ENCODE assay signal across 8 mouse cellular contexts in the genomic region with DNA sequence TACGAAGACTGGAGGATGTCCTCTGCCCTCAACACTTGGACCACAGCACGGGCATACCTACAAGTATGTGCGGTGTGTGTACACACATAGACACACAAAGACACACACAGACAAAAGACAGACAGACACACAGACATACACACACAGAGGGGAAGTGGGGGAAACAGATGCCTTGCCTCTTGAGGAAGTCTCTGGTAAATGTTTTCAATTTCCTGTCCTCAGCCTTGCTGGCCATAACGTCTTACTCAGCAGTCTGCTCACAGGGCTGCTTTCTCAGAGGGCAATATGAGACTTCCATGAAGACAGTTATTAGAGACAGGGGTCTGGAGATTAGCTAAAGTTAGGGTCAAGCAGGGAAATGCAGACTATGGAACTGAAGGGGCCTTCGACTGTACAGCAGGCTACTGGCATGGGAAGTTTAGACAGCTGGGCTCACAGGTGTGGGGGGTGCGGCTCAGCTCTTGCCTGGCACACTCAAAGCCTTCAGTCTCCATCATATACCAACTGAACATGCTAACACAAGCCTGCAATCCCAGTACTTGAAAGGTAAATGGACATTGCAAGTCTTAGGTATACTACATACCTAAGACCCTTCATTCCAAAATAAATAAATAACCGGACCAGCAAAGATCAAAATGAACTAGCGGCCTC.
A peak's percentile ranks its signal among the peaks of the same experiment; 100 is the strongest.
DNase-seq lines count a peak whose midpoint lies in the region; ATAC-seq and TF ChIP-seq lines count a peak whose summit lies in the region.

No protein-coding gene starts in this region.

- H3K27ac ChIP-seq in midbrain, embryonic 10.5 days (replicated peaks) = peak overlapping the region; percentile 73
- no peak overlapping the region for H3K27ac ChIP-seq in midbrain, postnatal 0 days (ENCODE audit: low read depth, low read length)
- peak overlapping the region; percentile 72; the same call in 1 of the 2 replicates for H3K27ac ChIP-seq in limb, embryonic 10.5 days

- intact Hi-C loops in gastrocnemius, postnatal 14 days (cut with DNase I; ENCODE audit: low total_unique reads) = no loop called here

- ATAC-seq in midbrain, postnatal 0 days (ENCODE audit: low FRiP score) = no peak

- peaks cover 88% of the 10 kb centered on the region for H3K4me1 ChIP-seq in midbrain, embryonic 10.5 days
- H3K4me1 ChIP-seq in midbrain, postnatal 0 days (ENCODE audit: insufficient read depth, low read length) = peaks cover 39% of the 10 kb centered on the region
- peaks cover 52% of the 10 kb centered on the region for H3K4me1 ChIP-seq in limb, embryonic 10.5 days

- no peaks in the 10 kb centered on the region for H3K27me3 ChIP-seq in midbrain, embryonic 10.5 days (ENCODE audit: low read depth, poor library complexity, severe bottlenecking)
- no peaks in the 10 kb centered on the region for H3K27me3 ChIP-seq in midbrain, postnatal 0 days (ENCODE audit: insufficient read depth, low read length)
- H3K27me3 ChIP-seq in limb, embryonic 10.5 days (ENCODE audit: low read depth, poor library complexity, severe bottlenecking) = no peaks in the 10 kb centered on the region

- no peak overlapping the region for H3K4me3 ChIP-seq in midbrain, embryonic 10.5 days
- H3K4me3 ChIP-seq in midbrain, postnatal 0 days (ENCODE audit: low read depth, low read length) = no peak overlapping the region
- H3K4me3 ChIP-seq in limb, embryonic 10.5 days = no peak overlapping the region

- no peaks in the 10 kb centered on the region for H3K9me3 ChIP-seq in midbrain, embryonic 10.5 days (replicated peaks)
- H3K9me3 ChIP-seq in midbrain, postnatal 0 days (ENCODE audit: low read length) = no peaks in the 10 kb centered on the region
- no peaks in the 10 kb centered on the region for H3K9me3 ChIP-seq in limb, embryonic 10.5 days (replicated peaks)

- H3K4me2 ChIP-seq in midbrain, postnatal 0 days (ENCODE audit: low read depth, low read length, poor library complexity, severe bottlenecking) = no peak overlapping the region

- TF ChIP-seq CTCF in midbrain, postnatal 0 days (IDR thresholded peaks at IDR 0.05) = no peak

- H3K36me3 ChIP-seq in midbrain, embryonic 10.5 days = 0 out of 2 replicates have a peak, but pooled peaks cover 2% of the 10 kb centered on the region
- H3K36me3 ChIP-seq in midbrain, postnatal 0 days (ENCODE audit: insufficient read depth, low read length) = no peaks in the 10 kb centered on the region
- no peaks in the 10 kb centered on the region for H3K36me3 ChIP-seq in limb, embryonic 10.5 days

- H3K9ac ChIP-seq in midbrain, postnatal 0 days (replicated peaks; ENCODE audit: low read length, poor library complexity, severe bottlenecking) = no peak overlapping the region

- 70% methylated on average over 8 of the region's 8 CpGs for WGBS in midbrain, embryonic 10.5 days
- 62% methylated on average over 8 of the region's 8 CpGs for WGBS in midbrain, postnatal 0 days
- WGBS in limb, embryonic 10.5 days = 73% methylated on average over 8 of the region's 8 CpGs

- peak; percentile 47 for DNase-seq in embryo, embryonic 11 days
- DNase-seq in embryo, embryonic 9.5 days (ENCODE audit: extremely low spot score) = no peak
- DNase-seq in midbrain, embryonic 10.5 days (ENCODE audit: low spot score) = no peak
- no peak for DNase-seq in midbrain, postnatal 0 days (ENCODE audit: low spot score)
- DNase-seq in limb, embryonic 10.5 days (ENCODE audit: low spot score) = no peak
- peak; percentile 37 for DNase-seq in thymus, postnatal 25 days
- no peak for DNase-seq in gastrocnemius, postnatal 14 days
- no peak for DNase-seq in layer of hippocampus, adult 9-10 months (ENCODE audit: low spot score)

Comparison
In these comparisons a context has a peak if more than half of its experiments do, and no peak if none do; other contexts are left out.
1. DNase-seq: peak in embryo, embryonic 11 days (single experiment) and thymus, postnatal 25 days (single experiment); none in embryo, embryonic 9.5 days (single experiment), midbrain, embryonic 10.5 days (single experiment), midbrain, postnatal 0 days (single experiment), limb, embryonic 10.5 days (single experiment), gastrocnemius, postnatal 14 days (single experiment) and layer of hippocampus, adult 9-10 months (single experiment).